Mouse (Mus musculus) telencephalon, adult 2 months (tissue): ENCODE results near the gene Pafah1b1.

ENCODE experiments used
- DNase-seq: peaks from one replicate; pipeline ENCODE4 v3.0.0-alpha.2; 2011; ENCODE audit warnings: low read depth, low spot score

The Pafah1b1 gene

DNA sequence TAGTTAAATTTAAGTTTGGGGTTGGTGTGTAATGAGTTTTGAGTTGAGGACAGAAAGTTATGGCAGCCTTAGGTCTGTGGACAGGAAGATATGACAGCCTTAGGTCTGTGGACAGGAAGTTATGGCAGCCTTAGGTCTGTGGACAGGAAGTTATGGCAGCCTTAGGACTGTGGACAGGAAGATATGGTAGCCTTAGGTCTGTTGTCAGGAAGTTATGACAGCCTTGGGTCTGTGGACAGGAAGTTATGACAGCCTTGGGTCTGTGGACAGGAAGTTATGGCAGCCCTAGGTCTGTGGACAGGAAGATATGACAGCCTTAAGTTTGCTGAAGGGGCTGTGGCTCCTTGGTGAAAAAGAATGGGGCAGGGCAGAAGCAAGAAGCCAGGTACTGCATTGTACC is 99.1 kb downstream of the Pafah1b1 start:
- DNase-seq: no peak
